ENCODE assay signal across 17 mouse cellular contexts in genomic region chr15:12216798-12217197, GRCm38 (mm10). TPM values are rescaled to one million over a fixed set of nuclear protein-coding genes. Genes with fewer than 3 reads are reported as not detected.
DNase-seq lines count a peak whose midpoint lies in the region; ATAC-seq and TF ChIP-seq lines count a peak whose summit lies in the region.
"Had no signal": no experiment of that assay in that cellular context is flagged by ENCODE, and none has a peak within 500 bp of the region (broad histone marks: within the 10 kb centered on the region; RNA-seq: fewer than 3 reads in every experiment).

No protein-coding gene starts in this region.

- H3K4me2 ChIP-seq in intestine, embryonic 16.5 days (ENCODE audit: low read depth, low read length), result no peak overlapping the region
- H3K4me2 ChIP-seq in intestine, postnatal 0 days (replicated peaks; ENCODE audit: low read depth), result no peak overlapping the region
- no peak overlapping the region for H3K4me2 ChIP-seq in liver, postnatal 0 days (ENCODE audit: low read depth, low read length)
- H3K4me2 ChIP-seq: embryonic facial prominence, embryonic 15.5 days; forebrain, embryonic 12.5 days; hindbrain, embryonic 14.5 days; neural tube, embryonic 15.5 days had no signal

- H3K4me1 ChIP-seq in intestine, embryonic 16.5 days (ENCODE audit: control insufficient read depth, insufficient read depth, low read length), result peaks cover 49% of the 10 kb centered on the region
- H3K4me1 ChIP-seq in intestine, postnatal 0 days (replicated peaks; ENCODE audit: control insufficient read depth, insufficient read depth, low read length), result peaks cover 22% of the 10 kb centered on the region
- peaks cover 99% of the 10 kb centered on the region for H3K4me1 ChIP-seq in E14TG2a.4 (replicated peaks; ENCODE audit: low read depth, low read length)
- H3K4me1 ChIP-seq in liver, postnatal 0 days (ENCODE audit: insufficient read depth), result peaks cover 26% of the 10 kb centered on the region

- no peaks in the 10 kb centered on the region for H3K9me3 ChIP-seq in intestine, embryonic 16.5 days (ENCODE audit: control insufficient read depth, low read length)
- H3K9me3 ChIP-seq in intestine, postnatal 0 days (ENCODE audit: control insufficient read depth), result no peaks in the 10 kb centered on the region
- H3K9me3 ChIP-seq in E14TG2a.4 (ENCODE audit: low read length), result no peaks in the 10 kb centered on the region
- no peaks in the 10 kb centered on the region for H3K9me3 ChIP-seq in liver, postnatal 0 days (ENCODE audit: low read length)
- H3K9me3 ChIP-seq: embryonic facial prominence, embryonic 15.5 days; forebrain, embryonic 12.5 days; midbrain, embryonic 10.5 days; neural tube, embryonic 15.5 days had no signal

- H3K27ac ChIP-seq in intestine, embryonic 16.5 days (ENCODE audit: low read length), result 0 out of 2 replicates have a peak overlapping the region, but pooled peaks have one; percentile 15
- no peak overlapping the region for H3K27ac ChIP-seq in intestine, postnatal 0 days (ENCODE audit: low read depth, low read length)
- H3K27ac ChIP-seq in liver, postnatal 0 days (ENCODE audit: low read depth), result peak overlapping the region; percentile 34; the same call in 1 of the 2 replicates
- H3K27ac ChIP-seq: embryonic facial prominence, embryonic 15.5 days; forebrain, embryonic 12.5 days; hindbrain, embryonic 14.5 days; midbrain, embryonic 10.5 days; neural tube, embryonic 15.5 days had no signal

- H3K36me3 ChIP-seq in intestine, embryonic 16.5 days (ENCODE audit: control insufficient read depth, insufficient read depth, low read length), result no peaks in the 10 kb centered on the region
- no peaks in the 10 kb centered on the region for H3K36me3 ChIP-seq in intestine, postnatal 0 days (ENCODE audit: control insufficient read depth, insufficient read depth)
- peaks cover 41% of the 10 kb centered on the region for H3K36me3 ChIP-seq in E14TG2a.4 (ENCODE audit: insufficient read depth, low read length)
- H3K36me3 ChIP-seq in liver, postnatal 0 days (replicated peaks; ENCODE audit: insufficient read depth, low read length), result no peaks in the 10 kb centered on the region
- H3K36me3 ChIP-seq: embryonic facial prominence, embryonic 15.5 days; forebrain, embryonic 12.5 days; midbrain, embryonic 10.5 days; neural tube, embryonic 15.5 days had no signal

- H3K4me3 ChIP-seq in intestine, embryonic 16.5 days (ENCODE audit: low read length), result no peak overlapping the region
- H3K4me3 ChIP-seq in intestine, postnatal 0 days (ENCODE audit: low read depth, low read length), result no peak overlapping the region
- peak overlapping the region; percentile 5; the same call in 1 of the 2 replicates for H3K4me3 ChIP-seq in E14TG2a.4 (replicated peaks; ENCODE audit: low read length)
- H3K4me3 ChIP-seq in liver, postnatal 0 days (ENCODE audit: low read depth, low read length), result no peak overlapping the region
- H3K4me3 ChIP-seq: embryonic facial prominence, embryonic 15.5 days; forebrain, embryonic 12.5 days; midbrain, embryonic 10.5 days; neural tube, embryonic 15.5 days had no signal

- no peaks in the 10 kb centered on the region for H3K27me3 ChIP-seq in intestine, embryonic 16.5 days (replicated peaks; ENCODE audit: control insufficient read depth, insufficient read depth, low read length)
- no peaks in the 10 kb centered on the region for H3K27me3 ChIP-seq in intestine, postnatal 0 days (replicated peaks; ENCODE audit: control insufficient read depth, insufficient read depth, low read length)
- no peaks in the 10 kb centered on the region for H3K27me3 ChIP-seq in E14TG2a.4 (ENCODE audit: insufficient read depth, low read length)
- H3K27me3 ChIP-seq in liver, postnatal 0 days (ENCODE audit: insufficient read depth, low read length), result no peaks in the 10 kb centered on the region
- H3K27me3 ChIP-seq: embryonic facial prominence, embryonic 15.5 days; forebrain, embryonic 12.5 days; neural tube, embryonic 15.5 days had no signal

- H3K9ac ChIP-seq in intestine, embryonic 16.5 days (ENCODE audit: low read depth, low read length), result no peak overlapping the region
- H3K9ac ChIP-seq in intestine, postnatal 0 days (ENCODE audit: low read depth, low read length), result no peak overlapping the region
- no peak overlapping the region for H3K9ac ChIP-seq in liver, postnatal 0 days (replicated peaks)
- H3K9ac ChIP-seq: embryonic facial prominence, embryonic 15.5 days; forebrain, embryonic 12.5 days; hindbrain, embryonic 14.5 days; neural tube, embryonic 15.5 days had no signal

- peak; percentile 28 for DNase-seq in 416B (ENCODE audit: low read depth)
- no peak for DNase-seq in liver, postnatal 0 days
- DNase-seq in spleen, postnatal 36 days (ENCODE audit: low spot score in 2 of 2), result no peak
- no peak for DNase-seq in gastrocnemius, postnatal 10 days
- DNase-seq in left cerebral cortex, postnatal 10 days (ENCODE audit: extremely low spot score in 1 of 2, low spot score in 2 of 2), result no peak
- DNase-seq: heart, adult 11 months; kidney, adult 2 months; kidney, postnatal 4 days had no signal

- intact Hi-C loops in left cerebral cortex, postnatal 10 days (cut with DNase I), result no loop called here

- ATAC-seq in intestine, embryonic 16.5 days, result no peak
- no peak for ATAC-seq in intestine, postnatal 0 days
- ATAC-seq in liver, postnatal 0 days, result no peak
- ATAC-seq: lung, postnatal 0 days had no signal

- TF ChIP-seq CTCF in intestine, postnatal 0 days (IDR thresholded peaks at IDR 0.05; ENCODE audit: low read depth), result no peak
- TF ChIP-seq CTCF in E14TG2a.4 (conservative IDR thresholded peaks at IDR 0.05; ENCODE audit: low read length), result no peak
- TF ChIP-seq CTCF in liver, postnatal 0 days (IDR thresholded peaks at IDR 0.05; ENCODE audit: low read depth), result no peak

- no peak for TF ChIP-seq EP300 in liver, postnatal 0 days (IDR thresholded peaks at IDR 0.05; ENCODE audit: low read depth)

- 72% methylated on average over 13 of the region's 13 CpGs for WGBS in intestine, embryonic 16.5 days
- WGBS in intestine, postnatal 0 days, result 71% methylated on average over 13 of the region's 13 CpGs
- 33% methylated on average over 13 of the region's 13 CpGs for WGBS in liver, postnatal 0 days (ENCODE audit: insufficient replicate concordance)

RNA-seq across cellular contexts. Expression of gene Mtmr12, which starts 12.0 kb away (rescaled TPM):
- polyA plus RNA-seq in intestine, embryonic 16.5 days (2015; fragmentation: Nextera tagmentation; extraction: Ambion mirVana), result 16.4 and 16.6 TPM in 2 replicates
- 6.6 and 7.0 TPM in 2 replicates for polyA plus RNA-seq in intestine, postnatal 0 days (2015; fragmentation: Nextera tagmentation; extraction: Ambion mirVana)
- polyA plus RNA-seq in liver, postnatal 0 days (2015; fragmentation: Nextera tagmentation; extraction: Ambion mirVana), result 3.9 and 4.0 TPM in 2 replicates
- 10 to 100 TPM in 1 of 2 experiments, 1 to 10 TPM in 1; 9.0 to 10.9 TPM for total RNA-seq in gastrocnemius, postnatal 10 days (2021)
- total RNA-seq in left cerebral cortex, postnatal 10 days (2021), result 10 to 100 TPM; 16.3 to 17.6 TPM
